Comparison of ENCODE assay signal across 9 mouse cellular contexts in the genomic region with DNA sequence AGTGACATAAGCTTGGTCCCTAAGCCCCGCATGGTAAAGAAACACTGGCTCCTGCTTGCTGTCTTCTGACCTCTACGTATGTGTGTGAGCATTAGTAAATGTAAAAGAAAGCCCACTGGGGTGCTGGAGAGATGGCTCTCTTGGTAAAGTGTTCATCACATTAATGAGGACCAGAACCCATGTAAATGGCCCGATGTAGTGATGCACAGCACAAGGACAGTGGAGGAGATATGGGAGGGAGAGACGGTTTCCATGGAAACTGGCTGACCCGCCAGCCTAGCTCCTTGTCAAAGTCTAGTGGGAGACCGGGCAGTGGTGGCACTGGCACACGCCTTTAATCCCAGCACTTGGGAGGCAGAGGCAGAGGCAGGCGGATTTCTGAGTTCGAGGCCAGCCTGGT. TPM values are rescaled to one million over a fixed set of nuclear protein-coding genes. Genes with fewer than 3 reads are reported as not detected.
DNase-seq lines count a peak whose midpoint lies in the region; ATAC-seq and TF ChIP-seq lines count a peak whose summit lies in the region.
"Had no signal": no experiment of that assay in that cellular context is flagged by ENCODE, and none has a peak within 500 bp of the region (broad histone marks: within the 10 kb centered on the region; RNA-seq: fewer than 3 reads in every experiment).

No protein-coding gene starts in this region.

- H3K4me3 ChIP-seq in liver, embryonic 12.5 days = no peak overlapping the region
- H3K4me3 ChIP-seq in liver, postnatal 0 days (ENCODE audit: low read depth, low read length) = no peak overlapping the region
- no peak overlapping the region for H3K4me3 ChIP-seq in hindbrain, embryonic 15.5 days
- H3K4me3 ChIP-seq in neural tube, embryonic 13.5 days = no peak overlapping the region
- H3K4me3 ChIP-seq: heart, embryonic 13.5 days had no signal

- 56% methylated on average over 9 of the region's 9 CpGs for WGBS in liver, embryonic 12.5 days (ENCODE audit: insufficient replicate concordance)
- WGBS in liver, postnatal 0 days (ENCODE audit: insufficient replicate concordance) = 52% methylated on average over 9 of the region's 9 CpGs
- 43% methylated on average over 9 of the region's 9 CpGs for WGBS in hindbrain, embryonic 15.5 days
- 42% methylated on average over 9 of the region's 9 CpGs for WGBS in neural tube, embryonic 13.5 days

- DNase-seq in adrenal gland, adult 2 months = peak; percentile 23
- no peak for DNase-seq in adrenal gland, adult 18-20 months (ENCODE audit: low spot score in 2 of 2)
- DNase-seq in liver, postnatal 0 days = no peak
- no peak for DNase-seq in spleen, postnatal 4 days (ENCODE audit: low spot score in 2 of 2)
- no peak for DNase-seq in adipocyte (ENCODE audit: low spot score)

- 0 out of 2 replicates have a peak, but pooled peaks cover 2% of the 10 kb centered on the region for H3K4me1 ChIP-seq in liver, embryonic 12.5 days
- H3K4me1 ChIP-seq in liver, postnatal 0 days (ENCODE audit: insufficient read depth) = 0 out of 2 replicates have a peak, but pooled peaks cover 7% of the 10 kb centered on the region
- H3K4me1 ChIP-seq in hindbrain, embryonic 15.5 days (replicated peaks) = peaks cover 5% of the 10 kb centered on the region; the same call in 1 of the 2 replicates
- H3K4me1 ChIP-seq in neural tube, embryonic 13.5 days (replicated peaks) = peaks cover 16% of the 10 kb centered on the region

- H3K9ac ChIP-seq in liver, embryonic 12.5 days = no peak overlapping the region
- no peak overlapping the region for H3K9ac ChIP-seq in liver, postnatal 0 days (replicated peaks)
- no peak overlapping the region for H3K9ac ChIP-seq in hindbrain, embryonic 15.5 days
- no peak overlapping the region for H3K9ac ChIP-seq in neural tube, embryonic 13.5 days

- no peaks in the 10 kb centered on the region for H3K9me3 ChIP-seq in liver, embryonic 12.5 days (replicated peaks)
- H3K9me3 ChIP-seq in liver, postnatal 0 days (ENCODE audit: low read length) = no peaks in the 10 kb centered on the region
- no peaks in the 10 kb centered on the region for H3K9me3 ChIP-seq in hindbrain, embryonic 15.5 days
- H3K9me3 ChIP-seq in neural tube, embryonic 13.5 days = no peaks in the 10 kb centered on the region
- H3K9me3 ChIP-seq: heart, embryonic 13.5 days had no signal

- 0 out of 2 replicates have a peak, but pooled peaks have one; percentile 2 for ATAC-seq in liver, embryonic 12.5 days
- ATAC-seq in liver, postnatal 0 days = no peak
- ATAC-seq in hindbrain, embryonic 15.5 days (ENCODE audit: low FRiP score, low read depth) = peak; percentile 66; the same call in 1 of the 2 replicates
- ATAC-seq in neural tube, embryonic 13.5 days (ENCODE audit: low read depth) = peak; percentile 30; the same call in 1 of the 2 replicates

- TF ChIP-seq EP300 in liver, postnatal 0 days (IDR thresholded peaks at IDR 0.05; ENCODE audit: low read depth) = no peak

- H3K27me3 ChIP-seq in liver, embryonic 12.5 days (replicated peaks) = no peaks in the 10 kb centered on the region; the same call in 1 of the 2 replicates
- H3K27me3 ChIP-seq in liver, postnatal 0 days (ENCODE audit: insufficient read depth, low read length) = no peaks in the 10 kb centered on the region
- H3K27me3 ChIP-seq in hindbrain, embryonic 15.5 days = no peaks in the 10 kb centered on the region
- H3K27me3 ChIP-seq in neural tube, embryonic 13.5 days = no peaks in the 10 kb centered on the region
- H3K27me3 ChIP-seq: heart, embryonic 13.5 days had no signal

- peaks cover 37% of the 10 kb centered on the region for H3K36me3 ChIP-seq in liver, embryonic 12.5 days
- peaks cover 17% of the 10 kb centered on the region for H3K36me3 ChIP-seq in liver, postnatal 0 days (replicated peaks; ENCODE audit: insufficient read depth, low read length)
- no peaks in the 10 kb centered on the region for H3K36me3 ChIP-seq in hindbrain, embryonic 15.5 days
- peaks cover 21% of the 10 kb centered on the region for H3K36me3 ChIP-seq in neural tube, embryonic 13.5 days

- H3K4me2 ChIP-seq in liver, embryonic 12.5 days = no peak overlapping the region
- no peak overlapping the region for H3K4me2 ChIP-seq in liver, postnatal 0 days (ENCODE audit: low read depth, low read length)
- H3K4me2 ChIP-seq in hindbrain, embryonic 15.5 days = no peak overlapping the region
- no peak overlapping the region for H3K4me2 ChIP-seq in neural tube, embryonic 13.5 days

- no peak for TF ChIP-seq CTCF in liver, postnatal 0 days (IDR thresholded peaks at IDR 0.05; ENCODE audit: low read depth)

- no peak overlapping the region for H3K27ac ChIP-seq in liver, embryonic 12.5 days
- no peak overlapping the region for H3K27ac ChIP-seq in liver, postnatal 0 days (ENCODE audit: low read depth)
- no peak overlapping the region for H3K27ac ChIP-seq in hindbrain, embryonic 15.5 days (replicated peaks)
- H3K27ac ChIP-seq in neural tube, embryonic 13.5 days (replicated peaks) = no peak overlapping the region

RNA-seq across cellular contexts. Expression of a gene that starts 26.8 kb away (rescaled TPM):
- 10 to 100 TPM; 44.3 to 68.9 TPM for total RNA-seq in adrenal gland, adult 2 months (2021)
- polyA plus RNA-seq in adrenal gland, adult 2 months (2012; rRNA removed) = 54.6 and 59.9 TPM in 2 replicates
- total RNA-seq in adrenal gland, adult 18-20 months (2021) = 10 to 100 TPM; 42.4 to 47.0 TPM
- polyA plus RNA-seq in liver, embryonic 12.5 days (2016; fragmentation: Nextera tagmentation; extraction: Ambion mirVana) = 14.2 and 15.7 TPM in 2 replicates
- 5.7 and 5.9 TPM in 2 replicates for polyA plus RNA-seq in liver, postnatal 0 days (2015; fragmentation: Nextera tagmentation; extraction: Ambion mirVana)
- polyA plus RNA-seq in hindbrain, embryonic 15.5 days (2015; fragmentation: Nextera tagmentation; extraction: Ambion mirVana) = 8.2 and 8.4 TPM in 2 replicates
- 10.8 and 13.4 TPM in 2 replicates for polyA plus RNA-seq in neural tube, embryonic 13.5 days (2015; fragmentation: Nextera tagmentation; extraction: Ambion mirVana)

RNA-seq across cellular contexts. Expression of a gene that starts 43.3 kb away (rescaled TPM):
- 10 to 100 TPM in 1 of 2 experiments, 1 to 10 TPM in 1; 7.3 to 12.4 TPM for total RNA-seq in adrenal gland, adult 2 months (2021)
- polyA plus RNA-seq in adrenal gland, adult 2 months (2012; rRNA removed) = 30.4 and 33.0 TPM in 2 replicates
- 1 to 10 TPM; 8.4 to 8.6 TPM for total RNA-seq in adrenal gland, adult 18-20 months (2021)
- polyA plus RNA-seq in liver, embryonic 12.5 days (2016; fragmentation: Nextera tagmentation; extraction: Ambion mirVana) = 5.0 and 5.8 TPM in 2 replicates
- 2.9 and 3.2 TPM in 2 replicates for polyA plus RNA-seq in liver, postnatal 0 days (2015; fragmentation: Nextera tagmentation; extraction: Ambion mirVana)
- polyA plus RNA-seq in hindbrain, embryonic 15.5 days (2015; fragmentation: Nextera tagmentation; extraction: Ambion mirVana) = 24.6 and 26.8 TPM in 2 replicates
- 26.9 and 27.4 TPM in 2 replicates for polyA plus RNA-seq in neural tube, embryonic 13.5 days (2015; fragmentation: Nextera tagmentation; extraction: Ambion mirVana)
